Mouse (Mus musculus) telencephalon, adult 2 months (tissue): ENCODE data around the gene Slc41a2.
"Not testable (repeated sequence)": the region's sequence is repeated elsewhere in the genome, so short reads cannot be mapped to it uniquely, and the experiment has no call there.

Source experiments
- DNase-seq: peaks from one replicate; pipeline ENCODE4 v3.0.0-alpha.2; 2011; ENCODE audit warnings: low read depth, low spot score

Gene Slc41a2

GRCm38 (mm10) chr10:83353680-83354332 is 16.1 kb upstream of the Slc41a2 start:
- DNase-seq, result no peak

DNA sequence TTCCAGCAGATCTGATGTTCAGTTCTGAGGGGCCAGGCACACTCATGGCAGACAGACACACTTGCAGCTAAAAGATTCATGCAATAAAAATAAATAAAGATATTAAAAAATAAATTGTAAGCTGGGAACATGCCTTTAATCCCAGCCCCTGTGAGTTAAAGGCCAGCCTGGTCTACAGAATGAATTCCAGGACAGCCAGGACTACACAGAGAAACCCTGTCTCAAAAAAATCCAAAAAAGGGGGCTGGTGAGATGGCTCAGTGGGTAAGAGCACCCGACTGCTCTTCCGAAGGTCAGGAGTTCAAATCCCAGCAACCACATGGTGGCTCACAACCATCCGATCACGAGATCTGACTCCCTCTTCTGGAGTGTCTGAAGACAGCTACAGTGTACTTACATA is 14.1 kb upstream of the Slc41a2 start:
- not testable (repeated sequence) for DNase-seq

DNA sequence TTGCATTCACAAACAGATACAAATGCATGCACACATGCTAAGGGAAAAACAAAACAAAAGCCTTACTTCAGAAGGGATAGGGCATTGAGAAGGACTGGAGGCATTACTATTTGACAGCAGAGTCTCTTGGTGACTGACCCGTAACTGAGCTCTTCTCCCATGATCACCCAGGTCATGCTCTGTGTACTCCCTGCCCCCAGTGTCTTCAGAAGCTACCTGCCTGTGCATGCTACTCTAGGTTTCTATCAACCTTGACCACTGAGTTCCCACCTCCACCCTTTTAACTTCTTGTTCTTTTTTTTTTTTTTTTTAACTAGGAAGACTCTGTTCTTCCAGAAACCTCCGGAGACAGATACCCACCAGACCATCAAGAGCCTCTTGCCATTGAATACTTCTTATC is 13.0 kb upstream of the Slc41a2 start:
- no peak for DNase-seq

GRCm38 (mm10) chr10:83347494-83347893 is 9.8 kb upstream of the Slc41a2 start:
- no peak for DNase-seq

GRCm38 (mm10) chr10:83346359-83346736 is 8.7 kb upstream of the Slc41a2 start:
- DNase-seq, result no peak

- no peak for DNase-seq
Measured at GRCm38 (mm10) chr10:83345693-83346358, 8.1 kb upstream of the Slc41a2 start.

GRCm38 (mm10) chr10:83343828-83344685 is 6.4 kb upstream of the Slc41a2 start:
- DNase-seq, result no peak

DNA sequence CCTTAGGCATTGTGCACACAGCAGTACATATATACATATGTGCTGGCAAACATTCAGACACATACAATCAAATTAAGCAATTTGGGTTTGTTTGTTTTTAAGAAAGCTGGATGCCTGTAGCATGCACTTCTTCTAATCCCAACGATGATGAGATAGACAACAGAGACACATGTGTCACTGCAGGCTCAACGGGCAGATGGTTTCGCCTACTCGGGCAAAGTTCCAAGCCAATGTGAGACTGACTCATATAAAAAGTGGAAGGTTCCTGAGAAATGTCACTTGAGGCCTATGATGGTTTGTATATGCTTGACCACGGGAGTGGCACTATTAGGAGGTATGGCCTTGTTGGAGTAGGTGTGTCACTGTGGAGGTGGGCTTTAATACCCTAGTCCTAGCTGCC is 5.5 kb upstream of the Slc41a2 start:
- no peak for DNase-seq

GRCm38 (mm10) chr10:83341226-83341625 is 3.5 kb upstream of the Slc41a2 start:
- DNase-seq, result no peak

DNA sequence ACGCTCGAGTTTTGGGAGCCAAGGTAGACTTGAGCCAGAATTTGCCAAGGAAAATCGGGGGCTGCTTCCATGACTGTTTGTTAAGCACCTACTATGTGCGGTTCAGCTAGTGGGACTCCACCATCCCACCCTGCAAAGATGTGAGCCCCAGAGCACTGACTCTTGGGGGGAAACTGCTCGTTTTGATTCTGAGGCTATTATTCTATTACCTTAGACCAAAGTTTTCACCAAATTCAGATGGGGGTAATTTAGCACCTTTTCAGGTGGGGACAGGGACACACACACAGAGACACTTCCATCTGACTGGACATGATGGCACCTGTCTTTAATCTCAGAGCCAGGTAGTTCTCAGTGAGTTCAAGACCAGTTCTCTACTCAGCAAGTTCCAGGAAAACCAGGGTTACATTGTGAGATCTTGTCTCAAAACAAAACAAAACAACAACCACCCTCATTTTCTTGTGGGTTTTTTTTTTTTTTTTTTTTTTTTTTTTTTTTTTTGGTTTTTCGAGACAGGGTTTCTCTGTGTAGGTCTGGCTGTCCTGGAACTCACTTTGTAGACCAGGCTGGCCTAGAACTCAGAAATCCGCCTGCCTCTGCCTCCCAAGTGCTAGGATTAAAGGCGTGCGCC is 403 bp upstream of the Slc41a2 start:
- DNase-seq, result no peak

GRCm38 (mm10) chr10:83336336-83336735 is 1.3 kb downstream of the Slc41a2 start:
- no peak for DNase-seq

DNA sequence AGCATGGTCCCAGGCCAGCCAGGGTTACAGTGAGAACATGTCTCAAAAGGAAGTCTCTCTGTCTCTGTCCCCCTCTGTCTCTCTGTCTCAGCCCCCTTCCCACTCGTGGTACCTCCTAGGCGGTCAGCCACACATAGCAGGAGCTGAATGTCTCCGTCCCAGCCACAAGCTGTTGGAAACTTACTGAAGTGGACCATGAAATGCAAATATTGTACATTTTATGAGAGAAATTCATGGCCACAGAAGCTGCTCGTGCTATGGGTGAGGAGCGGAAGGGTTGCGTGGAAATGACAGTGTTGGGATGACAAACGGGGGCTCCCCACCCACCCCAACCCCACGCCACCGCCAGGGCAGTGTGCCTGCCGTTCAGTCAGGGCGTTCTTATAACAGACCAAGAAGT is 5.1 kb downstream of the Slc41a2 start:
- DNase-seq, result no peak

GRCm38 (mm10) chr10:83331811-83332210 is 5.9 kb downstream of the Slc41a2 start:
- DNase-seq, result no peak

DNA sequence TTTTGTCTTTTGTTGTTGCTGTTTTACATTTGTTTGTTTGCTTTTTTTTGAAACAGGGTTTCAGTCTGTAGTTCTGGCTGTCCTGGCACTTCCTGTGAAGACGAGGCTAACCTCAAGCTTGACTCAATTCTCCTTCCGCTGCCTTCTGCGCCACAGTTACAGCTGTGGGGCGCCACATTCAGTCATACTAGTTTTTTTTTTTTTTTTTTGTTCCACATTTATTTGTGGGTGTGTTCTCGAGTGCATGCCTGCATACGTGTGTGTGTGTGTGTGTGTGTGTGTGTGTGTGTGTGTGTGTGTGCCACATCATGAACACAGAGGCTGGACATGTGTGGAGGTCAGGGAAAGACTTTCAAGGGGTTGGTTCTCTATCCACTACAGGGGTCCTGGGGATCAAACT is 7.3 kb downstream of the Slc41a2 start:
- DNase-seq, result no peak

DNA sequence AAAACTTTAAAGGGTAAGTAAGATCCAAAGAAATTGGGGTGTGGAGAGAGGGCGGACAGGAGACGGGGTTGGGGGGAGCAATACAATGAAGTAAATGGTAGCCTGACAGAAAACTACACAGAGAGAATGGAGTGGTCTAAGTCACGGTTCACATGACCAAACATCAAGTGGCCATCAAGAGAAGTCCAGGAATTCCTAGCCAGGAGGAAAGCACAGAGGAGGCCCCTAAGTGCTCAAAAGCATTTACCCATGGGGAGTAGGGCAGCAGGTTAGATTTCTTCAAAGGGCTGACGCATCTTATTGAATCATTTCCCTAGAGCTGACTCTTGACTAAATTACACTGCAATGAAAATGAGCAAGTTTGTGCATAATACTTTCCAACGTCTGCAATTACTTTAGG is 8.9 kb downstream of the Slc41a2 start:
- DNase-seq, result no peak

DNA sequence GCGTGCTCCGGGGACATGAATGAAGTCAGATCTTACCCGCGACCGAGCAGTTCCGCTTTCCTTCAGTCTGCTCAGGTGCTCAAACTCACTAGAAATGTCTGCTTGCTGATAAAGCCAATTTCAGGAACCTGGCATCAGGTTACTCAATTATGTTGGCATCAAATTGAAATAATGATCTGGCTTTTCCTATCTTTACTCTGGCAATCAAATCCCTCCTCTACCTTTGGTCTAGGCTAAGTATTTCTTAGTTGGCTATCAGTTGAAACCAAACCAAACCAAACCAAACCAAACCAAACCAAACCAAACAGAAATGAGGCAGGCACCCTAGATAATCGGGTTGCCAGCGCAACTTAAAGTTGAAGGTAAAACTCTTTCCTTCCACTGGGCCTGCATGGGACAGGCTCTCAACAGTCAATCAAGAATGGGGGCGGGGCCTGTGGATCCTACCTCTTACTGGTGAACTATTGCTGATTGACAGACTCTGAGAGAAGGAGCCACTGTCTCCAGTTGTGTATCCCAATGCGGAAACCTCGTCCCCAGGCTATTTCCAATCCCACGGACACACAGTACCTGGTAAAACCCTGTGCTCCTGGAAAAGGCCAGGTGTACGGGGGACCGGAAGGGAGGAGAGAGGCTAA is 10.9 kb downstream of the Slc41a2 start:
- no peak for DNase-seq

DNA sequence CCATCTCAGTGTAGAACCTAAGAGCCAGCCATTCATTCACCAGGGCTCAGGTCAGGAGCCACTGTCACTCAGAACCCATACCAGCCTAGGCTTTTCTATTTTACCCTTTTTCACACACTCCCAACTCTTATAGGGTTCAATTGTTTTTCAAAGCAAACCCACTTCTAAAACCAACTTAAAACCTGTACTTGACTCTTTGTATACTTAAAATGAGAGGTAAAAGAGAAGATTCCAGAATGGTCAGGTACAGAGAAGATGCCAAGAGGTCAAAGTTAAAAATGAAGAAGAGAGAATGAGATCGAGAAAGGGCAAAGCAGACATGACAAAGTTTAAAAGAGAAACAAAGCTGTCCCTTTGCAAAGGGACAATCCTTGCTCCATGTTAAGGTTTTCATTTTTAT is 11.8 kb downstream of the Slc41a2 start:
- DNase-seq, result no peak

GRCm38 (mm10) chr10:83324871-83325270 is 12.8 kb downstream of the Slc41a2 start:
- DNase-seq, result no peak

- no peak for DNase-seq
Measured at GRCm38 (mm10) chr10:83322551-83323100, 15.1 kb downstream of the Slc41a2 start.

GRCm38 (mm10) chr10:83321528-83321927 is 16.2 kb downstream of the Slc41a2 start:
- DNase-seq, result no peak

DNA sequence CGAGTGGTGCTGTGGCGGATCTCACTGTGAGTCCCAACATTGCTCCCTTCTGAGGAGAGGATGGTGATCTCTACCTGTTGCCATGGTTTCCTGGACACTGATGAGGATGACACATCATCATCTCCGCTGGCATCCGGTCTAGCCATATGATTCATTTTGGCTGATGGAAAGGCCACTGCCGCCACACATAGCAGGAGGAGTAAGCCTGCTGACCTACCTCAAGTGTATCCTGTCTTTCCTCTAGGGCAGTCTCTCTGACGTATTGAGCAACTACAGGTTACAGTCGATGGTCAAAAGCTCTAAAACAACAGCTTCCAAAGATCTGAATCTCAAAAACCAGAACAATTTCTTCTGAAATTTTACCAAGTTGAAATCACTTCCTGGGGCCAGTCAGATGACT is 16.8 kb downstream of the Slc41a2 start:
- DNase-seq, result no peak
